Mouse (Mus musculus): ENCODE measurements at regions not wholly inside any gene's neighbourhood (a gene's known extent, or its start where the extent isn't known, plus 50 kb on each side); places are given as distances from the start of the nearest gene placed in this dataset.

- POLR2A ChIA-PET, result no interaction called here
- CTCF ChIA-PET, result no interaction called here
These were observed 541.8 kb upstream of the Cdh20 start for GRCm38 (mm10) chr1:104226493-104226892.

- CTCF ChIA-PET, result interaction anchor here in 1 of 4 experiments (0.5 kb wide), 1 partner anchor 108 kb away, joined by 5 read pairs; no protein-coding TSS in a partner anchor
These were observed 541.4 kb upstream of the Cdh20 start for GRCm38 (mm10) chr1:104226901-104227300.

DNA sequence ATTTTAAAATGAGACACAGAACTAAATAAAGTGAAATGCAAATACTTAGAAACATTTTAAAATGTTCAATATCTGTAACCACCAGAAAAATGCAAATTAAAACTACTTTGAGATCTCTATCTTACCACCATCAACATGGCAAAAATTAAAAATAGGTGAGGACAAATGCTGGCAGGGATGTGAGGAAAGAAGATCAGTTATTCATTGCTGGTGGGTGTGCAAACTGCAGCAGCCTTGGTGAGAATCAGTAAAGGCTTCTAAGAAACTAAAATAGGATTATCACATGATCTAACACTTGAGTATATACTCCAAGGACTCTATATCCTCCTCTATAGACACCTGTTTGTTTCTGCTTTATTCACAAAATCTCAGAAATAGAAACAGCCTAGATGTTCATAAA, 526.7 kb upstream of the Cdh20 start:
- ChIA-PET POLR2A (no interaction called here), CTCF (no interaction called here)

More at GRCm38 (mm10) chr1:104226901-104227300, 541.4 kb upstream of the Cdh20 start:
- POLR2A ChIA-PET, result no interaction called here

DNA sequence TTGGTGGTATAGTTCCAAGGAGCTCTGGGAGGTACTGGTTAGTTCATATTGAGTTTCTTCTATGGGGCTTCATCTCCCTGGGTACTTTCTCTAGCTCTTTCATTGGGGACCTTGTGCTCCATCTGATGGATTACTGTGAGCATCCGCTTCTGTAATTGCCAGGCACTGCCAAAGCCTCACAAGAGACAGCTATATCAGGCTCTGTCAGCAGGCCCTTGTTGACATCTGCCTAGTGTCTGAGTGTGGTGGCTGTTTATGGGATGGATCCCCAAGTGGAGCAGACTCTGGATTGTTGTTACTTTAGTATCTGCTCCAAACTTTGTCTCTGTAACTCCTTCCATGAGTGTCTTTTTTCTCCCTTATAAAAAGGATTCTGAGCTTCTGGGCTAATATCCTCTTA, 502.6 kb upstream of the Cdh20 start:
- CTCF ChIA-PET, result no interaction called here
- POLR2A ChIA-PET, result no interaction called here

DNA sequence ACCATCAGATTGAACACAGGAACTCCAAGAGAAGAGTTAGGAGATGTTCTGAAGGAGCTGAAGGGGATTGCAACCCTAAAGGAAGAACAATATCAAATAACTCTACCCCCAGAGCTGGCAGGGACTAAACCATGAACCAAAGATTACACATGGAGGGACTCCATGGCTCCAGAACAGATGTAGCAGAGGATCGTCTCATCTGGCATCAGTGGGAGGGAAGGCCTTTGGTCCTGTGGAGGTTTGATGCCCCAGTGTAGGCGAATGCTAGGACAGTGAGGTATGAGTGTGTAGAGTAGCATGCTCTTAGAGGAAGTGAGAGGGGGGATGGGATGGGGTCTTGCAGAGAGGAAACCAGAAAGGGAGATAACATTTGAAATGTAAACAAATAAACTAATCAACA, 460.4 kb upstream of the Cdh20 start:
- POLR2A ChIA-PET, result no interaction called here
- CTCF ChIA-PET, result no interaction called here

- ChIA-PET CTCF (no interaction called here), POLR2A (no interaction called here)
These were observed 456.7 kb upstream of the Cdh20 start for GRCm38 (mm10) chr1:104311617-104312016.

GRCm38 (mm10) chr1:104315058-104315457, 453.3 kb upstream of the Cdh20 start:
- ChIA-PET POLR2A (no interaction called here), CTCF (no interaction called here)

- POLR2A ChIA-PET, result no interaction called here
- CTCF ChIA-PET, result interaction anchor here in 1 of 4 experiments (0.5 kb wide), 1 partner anchor 1141 kb away, joined by 3 read pairs; no protein-coding TSS in a partner anchor
These were observed 450.3 kb upstream of the Cdh20 start for GRCm38 (mm10) chr1:104318020-104318419.

DNA sequence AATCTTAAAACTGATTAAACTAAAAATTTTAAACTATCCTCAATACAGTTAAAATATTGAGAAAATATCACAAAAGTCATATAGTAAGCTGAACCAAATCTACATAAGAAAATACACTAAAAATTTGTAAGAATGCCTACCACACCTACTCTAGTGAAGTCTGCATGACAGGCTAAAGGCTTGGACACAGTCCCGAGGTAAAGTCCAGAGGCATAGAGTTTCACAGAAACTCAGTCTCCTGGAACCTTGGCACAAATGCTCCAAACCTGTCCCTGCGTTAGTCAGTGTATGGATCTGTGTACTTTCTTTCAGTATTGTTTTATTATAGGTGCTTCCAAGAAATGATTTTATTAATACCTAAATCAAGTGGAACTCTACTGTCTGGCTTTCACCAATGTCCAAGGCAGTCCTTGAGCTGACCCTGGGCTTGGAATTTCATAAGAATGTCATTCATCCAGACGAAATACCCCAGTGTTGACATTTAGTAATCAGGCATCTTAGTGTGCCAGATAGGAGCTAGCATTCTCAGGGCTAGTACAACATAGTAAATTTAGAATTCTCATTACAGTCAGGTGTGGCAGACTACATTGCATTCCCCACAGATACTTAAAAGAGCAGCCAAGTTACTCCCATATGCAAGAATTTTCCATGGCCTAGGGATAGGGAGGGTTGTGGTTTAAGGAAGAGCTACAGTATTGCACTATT, 435.5 kb upstream of the Cdh20 start:
- ChIA-PET CTCF (no interaction called here), POLR2A (no interaction called here)

DNA sequence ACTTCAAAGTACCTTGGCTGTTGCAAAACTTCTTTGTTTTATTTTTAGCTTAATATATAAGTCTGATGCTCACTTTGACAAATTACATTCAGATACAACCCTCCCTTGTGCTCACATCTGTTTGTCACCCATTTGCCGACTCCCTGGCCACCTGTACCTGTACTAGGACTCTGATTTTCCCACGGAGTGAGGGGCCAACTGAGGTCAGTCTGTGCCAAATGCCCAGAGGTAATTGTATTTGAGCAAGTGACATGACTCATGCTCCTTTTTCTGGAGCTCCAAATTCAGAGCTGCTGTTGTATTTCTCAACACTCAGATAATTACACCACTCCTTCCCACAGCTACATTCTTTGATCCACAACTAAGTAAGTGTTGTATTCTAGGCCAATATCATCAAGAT, 434.8 kb upstream of the Cdh20 start:
- CTCF ChIA-PET, result no interaction called here
- POLR2A ChIA-PET, result no interaction called here

All from embryonic stem cell, embryonic (primary cell).